Mouse (Mus musculus) cerebellum, adult 9-10 months (tissue): Measurements from ENCODE around the gene St3gal6.
A peak's percentile ranks its signal among the peaks of the same experiment; 100 is the strongest.
"Not testable (repeated sequence)": the region's sequence is repeated elsewhere in the genome, so short reads cannot be mapped to it uniquely, and the experiment has no call there.

Experiments
- DNase-seq: peaks from one replicate; pipeline ENCODE4 v3.0.0; 2022

The St3gal6 gene

GRCm38 (mm10) chr16:58474875-58475274, 49.2 kb downstream of the St3gal6 start:
- no peak for DNase-seq

- no peak for DNase-seq
Measured at GRCm38 (mm10) chr16:58470841-58471240, 53.2 kb downstream of the St3gal6 start.

GRCm38 (mm10) chr16:58470061-58470460, 54.0 kb downstream of the St3gal6 start:
- no peak for DNase-seq

- DNase-seq: no peak
Measured at GRCm38 (mm10) chr16:58465412-58465811, 58.6 kb downstream of the St3gal6 start.

GRCm38 (mm10) chr16:58464051-58464450, 60.0 kb downstream of the St3gal6 start:
- DNase-seq: no peak

- DNase-seq: no peak
Measured at GRCm38 (mm10) chr16:58462519-58462918, 61.5 kb downstream of the St3gal6 start.

- no peak for DNase-seq
Measured at GRCm38 (mm10) chr16:58461856-58462518, 62.1 kb downstream of the St3gal6 start.

- DNase-seq: no peak
Measured at GRCm38 (mm10) chr16:58460386-58460785, 63.7 kb downstream of the St3gal6 start.

- DNase-seq: not testable (repeated sequence)
Measured at GRCm38 (mm10) chr16:58459966-58460365, 64.1 kb downstream of the St3gal6 start.

GRCm38 (mm10) chr16:58456991-58457390, 67.1 kb downstream of the St3gal6 start:
- no peak for DNase-seq

GRCm38 (mm10) chr16:58456445-58456844, 67.6 kb downstream of the St3gal6 start:
- no peak for DNase-seq

- DNase-seq: no peak
Measured at GRCm38 (mm10) chr16:58455118-58455517, 68.9 kb downstream of the St3gal6 start.

GRCm38 (mm10) chr16:58454617-58455016, 69.4 kb downstream of the St3gal6 start:
- peak; percentile 39 for DNase-seq

GRCm38 (mm10) chr16:58453820-58454219, 70.2 kb downstream of the St3gal6 start:
- DNase-seq: no peak

- no peak for DNase-seq
Measured at GRCm38 (mm10) chr16:58453138-58453537, 70.9 kb downstream of the St3gal6 start.

- DNase-seq: no peak
Measured at GRCm38 (mm10) chr16:58451647-58452046, 72.4 kb downstream of the St3gal6 start.

- DNase-seq: no peak
Measured at GRCm38 (mm10) chr16:58450648-58451047, 73.4 kb downstream of the St3gal6 start.

GRCm38 (mm10) chr16:58449073-58449472, 75.0 kb downstream of the St3gal6 start:
- no peak for DNase-seq

- no peak for DNase-seq
Measured at GRCm38 (mm10) chr16:58446281-58447259, 77.5 kb downstream of the St3gal6 start.

GRCm38 (mm10) chr16:58444735-58445134, 79.3 kb downstream of the St3gal6 start:
- no peak for DNase-seq

- DNase-seq: no peak
Measured at GRCm38 (mm10) chr16:58432384-58432783, 91.7 kb downstream of the St3gal6 start.

GRCm38 (mm10) chr16:58430246-58430645, 93.8 kb downstream of the St3gal6 start:
- no peak for DNase-seq

GRCm38 (mm10) chr16:58421696-58422354, 102.2 kb downstream of the St3gal6 start:
- DNase-seq: no peak
